Mouse (Mus musculus): ENCODE data around the gene Pigb.

DNA sequence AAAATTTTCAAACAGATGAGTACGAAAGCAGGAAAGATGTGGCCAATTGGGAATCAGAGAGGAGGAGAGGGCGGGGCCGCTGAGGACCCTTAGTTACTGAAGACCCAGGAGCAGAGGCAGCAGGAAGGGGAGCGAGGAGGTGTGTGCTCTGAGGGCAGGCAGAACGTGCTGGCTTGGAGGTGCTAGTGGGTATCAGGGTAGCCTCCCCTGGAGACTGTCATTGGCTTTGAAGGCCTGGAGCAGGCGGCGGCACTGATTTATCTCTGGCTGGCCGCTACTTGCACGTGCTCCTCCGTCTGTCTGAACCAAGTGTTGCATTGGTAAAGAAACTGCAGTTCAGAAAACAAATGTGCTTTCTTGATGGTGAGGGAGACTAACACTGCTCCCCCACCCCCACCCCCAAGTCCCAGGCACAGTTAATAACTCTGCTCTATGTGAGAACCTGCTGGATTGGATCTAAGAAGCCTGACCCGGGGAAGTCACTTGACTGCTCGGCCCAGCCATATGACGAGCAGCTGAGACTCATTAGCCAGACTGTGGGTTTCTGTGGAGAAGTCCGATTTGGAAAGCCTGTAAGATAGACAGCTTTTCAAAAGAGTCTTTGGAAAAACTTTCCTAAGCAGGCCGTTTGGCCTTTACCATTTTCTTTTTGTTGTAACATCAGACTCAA lies 23.6 kb upstream of the Pigb start:
- no peak for TF ChIP-seq CTCF (IDR thresholded peaks at IDR 0.05; ENCODE audit: control insufficient read depth, insufficient read depth, low read length)
- TF ChIP-seq POLR2A (IDR thresholded peaks at IDR 0.05; ENCODE audit: borderline replicate concordance, control insufficient read depth, low read depth, low read length), result no peak

Data from bone marrow, adult 2 months (tissue).